Mouse (Mus musculus) hindbrain, postnatal 0 days (tissue): ENCODE measurements at regions not wholly inside any gene's neighbourhood (a gene's known extent, or its start where the extent isn't known, plus 50 kb on each side); places are given as distances from the start of the nearest gene placed in this dataset.

Source experiments
- ATAC-seq: fragments of 200-750 bp; cut with Nextera tagmentation; 2 replicates; pipeline ENCODE4 v1.8.0; 2017; ENCODE audit warnings: mild to moderate bottlenecking, moderate TSS enrichment, moderate library complexity
- DNase-seq: peaks from one replicate; pipeline ENCODE4 v3.0.0-alpha.2; 2015; ENCODE audit warnings: low spot score
- H3K27ac ChIP-seq: fragments of 300-500 bp; sonication (generic); 2 replicates; pipeline ENCODE4 v1.5.1; 2014; ENCODE audit warnings: mild to moderate bottlenecking
- H3K27me3 ChIP-seq: fragments of 300-500 bp; sonication (generic); 2 replicates; pipeline ENCODE4 v1.6.1; 2014; ENCODE audit warnings: low read length, mixed read lengths; ENCODE audit not compliant: insufficient read depth
- H3K36me3 ChIP-seq: fragments of 300-500 bp; sonication (generic); 2 replicates; pipeline ENCODE4 v1.6.1; 2014; ENCODE audit warnings: low read length, mixed read lengths; ENCODE audit not compliant: insufficient read depth
- H3K4me1 ChIP-seq: fragments of 300-500 bp; sonication (generic); 2 replicates; pipeline ENCODE4 v1.6.1; 2014; ENCODE audit warnings: antibody characterized with exemption, low read length, mixed read lengths; ENCODE audit not compliant: insufficient read depth
- H3K4me2 ChIP-seq: fragments of 300-500 bp; sonication (generic); 2 replicates; pipeline ENCODE4 v1.6.1; 2014; ENCODE audit warnings: low read depth, mild to moderate bottlenecking, low read length, moderate library complexity, mixed read lengths
- H3K4me3 ChIP-seq: fragments of 300-500 bp; sonication (generic); 2 replicates; pipeline ENCODE4 v1.5.1; 2014; ENCODE audit warnings: low read length
- H3K9ac ChIP-seq: fragments of 300-500 bp; sonication (generic); replicated peaks from 2 replicates; pipeline ENCODE4 v1.6.1; 2014; ENCODE audit warnings: mild to moderate bottlenecking, low read length, moderate library complexity, mixed read lengths
- H3K9me3 ChIP-seq: fragments of 300-500 bp; sonication (generic); 2 replicates; pipeline ENCODE4 v1.6.1; 2016; ENCODE audit warnings: low read length, mixed read lengths
- CTCF ChIP-seq: IDR thresholded peaks from 2 replicates; pipeline ENCODE4 v1.5.1; 2016; ENCODE audit warnings: antibody characterized with exemption, control low read depth, low read depth
- WGBS: fragments of 180-500 bp; shearing (Covaris S2); extraction: QIAGEN DNeasy Blood & Tissue Kit; methylation state at CpG from one replicate; pipeline ENCODE4 v1.1.7; 2014; 5-methylcytosine and 5-hydroxymethylcytosine counted together

DNA sequence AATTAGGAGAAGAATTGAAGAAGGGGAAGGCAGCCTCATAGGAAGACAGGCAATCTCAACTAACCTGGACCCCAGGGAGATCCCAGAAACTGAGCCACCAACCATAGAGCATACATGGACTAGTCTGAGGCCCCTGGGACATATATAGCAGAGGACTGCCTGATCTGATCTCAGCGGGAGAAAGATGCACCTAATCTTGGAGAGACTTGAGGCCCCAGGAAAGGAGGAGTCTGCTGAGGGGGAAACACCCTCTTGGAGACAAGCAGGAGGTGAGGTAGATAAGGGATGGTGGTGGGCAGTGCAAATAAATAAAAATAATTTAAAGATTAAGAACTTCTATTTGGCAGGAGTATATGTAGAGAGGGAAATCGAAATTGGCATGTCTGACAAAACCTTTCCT is 303.4 kb downstream of the Arap2 start:
- H3K4me2 ChIP-seq = no peak overlapping the region

More for the DNA sequence above, 303.4 kb downstream of the Arap2 start:
- Histone ChIP-seq H3K9ac (no peak overlapping the region), H3K9me3 (no peaks in the 10 kb centered on the region), H3K4me1 (no peaks in the 10 kb centered on the region), H3K4me3 (no peak overlapping the region), H3K27me3 (no peaks in the 10 kb centered on the region), H3K27ac (no peak overlapping the region), H3K36me3 (no peaks in the 10 kb centered on the region)
- TF ChIP-seq CTCF = no peak
- WGBS = 75% methylated on average over 2 of the region's 2 CpGs
- ATAC-seq = no peak
- DNase-seq = no peak
